Mouse (Mus musculus): ENCODE results near the gene A730071L15Rik. TPM values are rescaled to one million over a fixed set of nuclear protein-coding genes. Genes with fewer than 3 reads are reported as not detected.

The A730071L15Rik gene
- polyA plus RNA-seq, 1 experiment from 2014 or later: 0.52 TPM

- Histone ChIP-seq H3K36me3 (no peaks in the 10 kb centered on the region), H3K4me1 (peaks cover 11% of the 10 kb centered on the region), H3K4me2 (replicated peaks) (no peak overlapping the region), H3K9me3 (no peaks in the 10 kb centered on the region), H3K4me3 (no peak overlapping the region), H3K27me3 (no peaks in the 10 kb centered on the region), H3K27ac (replicated peaks) (no peak overlapping the region), H3K9ac (replicated peaks) (no peak overlapping the region)
- ATAC-seq (replicated peaks): no peak
- 93% methylated on average over 7 of the region's 7 CpGs for WGBS
These were observed 34.3 kb upstream of the A730071L15Rik start for GRCm38 (mm10) chr11:6165391-6166081.

GRCm38 (mm10) chr11:6166351-6166750 lies 33.5 kb upstream of the A730071L15Rik start:
- Histone ChIP-seq H3K4me2 (replicated peaks) (no peak overlapping the region), H3K9ac (replicated peaks) (no peak overlapping the region), H3K27me3 (no peaks in the 10 kb centered on the region), H3K4me3 (no peak overlapping the region), H3K36me3 (no peaks in the 10 kb centered on the region), H3K4me1 (peaks cover 7% of the 10 kb centered on the region), H3K9me3 (no peaks in the 10 kb centered on the region), H3K27ac (replicated peaks) (no peak overlapping the region; the same call in 1 of the 2 replicates)
- 83% methylated on average over 12 of the region's 12 CpGs for WGBS
- no peak for ATAC-seq (replicated peaks)

- H3K9me3 ChIP-seq: no peaks in the 10 kb centered on the region
- H3K4me2 ChIP-seq (replicated peaks): no peak overlapping the region
- WGBS: 93% methylated on average over 2 of the region's 2 CpGs
- peaks cover 5% of the 10 kb centered on the region for H3K4me1 ChIP-seq
- H3K36me3 ChIP-seq: no peaks in the 10 kb centered on the region
- no peak for ATAC-seq (replicated peaks)
- no peaks in the 10 kb centered on the region for H3K27me3 ChIP-seq
- no peak overlapping the region for H3K27ac ChIP-seq (replicated peaks)
- no peak overlapping the region for H3K9ac ChIP-seq (replicated peaks)
- no peak overlapping the region for H3K4me3 ChIP-seq
These were observed 30.7 kb upstream of the A730071L15Rik start for GRCm38 (mm10) chr11:6169041-6169663.

GRCm38 (mm10) chr11:6174719-6175118 lies 25.1 kb upstream of the A730071L15Rik start:
- ATAC-seq (replicated peaks): no peak
- Histone ChIP-seq H3K27ac (replicated peaks) (no peak overlapping the region), H3K4me1 (peaks cover 15% of the 10 kb centered on the region), H3K4me2 (replicated peaks) (no peak overlapping the region), H3K36me3 (no peaks in the 10 kb centered on the region), H3K27me3 (no peaks in the 10 kb centered on the region), H3K4me3 (no peak overlapping the region), H3K9ac (replicated peaks) (no peak overlapping the region), H3K9me3 (no peaks in the 10 kb centered on the region)
- 87% methylated on average over 7 of the region's 7 CpGs for WGBS

DNA sequence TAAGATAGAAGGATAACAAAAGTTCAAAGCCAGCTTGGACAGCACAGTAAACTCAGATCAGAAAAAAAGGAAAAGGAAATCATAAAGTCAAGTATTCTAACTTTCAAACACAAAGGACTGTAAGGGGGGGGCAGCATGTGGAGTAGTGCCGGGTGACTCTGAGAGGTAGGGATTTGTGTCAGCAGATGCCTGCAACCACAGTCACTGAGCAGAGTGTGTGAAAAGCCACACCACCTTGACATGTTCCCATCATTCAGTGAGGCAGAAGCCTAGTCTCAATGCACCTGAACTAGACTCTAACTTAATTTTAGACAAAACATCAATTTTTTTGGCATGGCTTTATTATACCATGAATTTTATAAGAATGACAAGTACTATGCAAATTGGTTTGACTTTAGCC lies 24.3 kb upstream of the A730071L15Rik start:
- no peak for ATAC-seq (replicated peaks)
- WGBS: 79% methylated on average over 1 of the region's 1 CpGs
- H3K4me3 ChIP-seq: no peak overlapping the region

DNA sequence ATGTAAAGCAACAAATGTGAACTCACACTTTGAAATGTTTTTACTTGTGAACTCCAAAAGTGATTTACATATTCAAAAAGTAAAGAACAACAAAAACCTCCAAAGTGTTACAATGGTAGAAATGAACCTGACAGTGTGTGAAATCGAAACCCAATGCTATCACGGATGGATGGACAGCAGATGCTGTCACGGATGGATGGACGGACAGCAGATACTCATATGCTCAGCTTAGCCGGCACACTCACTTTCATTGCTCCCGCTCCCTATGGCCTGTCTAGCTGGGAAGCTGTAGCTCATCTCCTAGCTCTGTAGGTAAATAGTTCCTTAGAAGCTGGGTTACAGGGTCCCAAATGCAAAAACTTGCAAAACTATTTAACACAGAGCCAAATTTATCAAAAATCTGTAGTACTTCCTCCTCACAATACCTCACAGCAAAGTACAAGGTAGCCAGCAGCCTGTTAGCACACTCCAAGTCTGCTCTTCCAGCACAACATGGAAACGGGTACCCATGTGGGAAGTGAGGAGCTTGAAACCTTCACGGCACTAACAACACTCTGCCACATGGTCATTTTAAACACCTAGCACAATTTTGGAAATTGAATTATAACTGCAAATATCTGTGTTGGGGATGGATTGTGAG lies 21.9 kb upstream of the A730071L15Rik start:
- 51% methylated on average over 8 of the region's 8 CpGs for WGBS
- Histone ChIP-seq H3K4me3 (no peak overlapping the region), H3K4me2 (replicated peaks) (no peak overlapping the region), H3K9ac (replicated peaks) (no peak overlapping the region), H3K27ac (replicated peaks) (no peak overlapping the region), H3K27me3 (no peaks in the 10 kb centered on the region), H3K36me3 (no peaks in the 10 kb centered on the region), H3K4me1 (peaks cover 20% of the 10 kb centered on the region), H3K9me3 (no peaks in the 10 kb centered on the region)
- ATAC-seq (replicated peaks): no peak

More for the DNA sequence above, 24.3 kb upstream of the A730071L15Rik start:
- H3K36me3 ChIP-seq: no peaks in the 10 kb centered on the region
- H3K27ac ChIP-seq (replicated peaks): no peak overlapping the region
- peaks cover 15% of the 10 kb centered on the region for H3K4me1 ChIP-seq
- no peak overlapping the region for H3K4me2 ChIP-seq (replicated peaks)
- H3K27me3 ChIP-seq: no peaks in the 10 kb centered on the region
- H3K9me3 ChIP-seq: no peaks in the 10 kb centered on the region
- H3K9ac ChIP-seq (replicated peaks): no peak overlapping the region

DNA sequence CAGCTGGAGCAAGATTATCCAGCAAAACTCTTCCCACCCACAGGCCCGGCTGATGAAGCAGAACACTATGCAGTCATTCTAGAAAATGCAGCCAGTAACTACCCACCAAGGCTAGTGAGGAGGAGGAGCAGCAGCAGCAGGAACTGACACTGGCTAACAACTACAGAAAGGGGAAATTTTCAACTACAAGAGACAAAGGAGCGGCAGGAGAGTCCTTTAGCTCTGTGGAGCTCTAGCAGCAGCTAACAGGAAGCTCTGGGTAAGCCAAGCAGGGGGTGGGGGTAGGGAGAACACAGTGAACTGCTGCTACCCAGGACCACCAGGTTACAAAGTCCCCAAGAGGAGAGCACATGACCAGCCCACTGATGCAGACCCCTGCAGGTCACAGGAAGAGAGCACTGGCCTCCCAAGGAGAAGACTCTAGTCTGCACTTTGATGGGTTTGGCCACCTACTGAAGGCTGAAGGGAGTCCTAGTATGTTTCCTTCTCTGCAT lies 21.1 kb upstream of the A730071L15Rik start:
- Histone ChIP-seq H3K9ac (replicated peaks) (no peak overlapping the region), H3K27ac (replicated peaks) (no peak overlapping the region), H3K4me2 (replicated peaks) (no peak overlapping the region), H3K36me3 (no peaks in the 10 kb centered on the region), H3K4me3 (no peak overlapping the region), H3K27me3 (no peaks in the 10 kb centered on the region), H3K9me3 (no peaks in the 10 kb centered on the region), H3K4me1 (peaks cover 24% of the 10 kb centered on the region)
- no peak for ATAC-seq (replicated peaks)
- 12% methylated on average over 2 of the region's 2 CpGs for WGBS

DNA sequence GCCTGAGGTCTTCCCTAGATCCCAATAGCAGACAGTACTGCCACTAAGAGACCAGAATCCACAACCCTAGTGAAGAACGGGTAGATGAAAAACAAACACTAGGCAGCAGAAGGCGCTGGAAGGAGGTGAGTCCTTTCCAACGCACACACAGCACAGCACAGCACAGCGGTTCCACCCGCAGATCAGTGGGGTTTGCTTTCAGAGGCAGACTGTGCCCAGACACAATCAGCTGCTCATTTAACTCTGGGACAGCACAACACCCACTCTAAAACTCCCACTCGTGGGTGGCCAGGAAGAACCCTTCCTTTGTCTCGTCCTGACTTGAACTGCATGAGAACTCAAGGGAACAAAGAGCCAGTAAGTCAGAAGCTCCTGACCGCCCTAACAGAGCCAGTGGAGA lies 20.6 kb upstream of the A730071L15Rik start:
- Histone ChIP-seq H3K27ac (replicated peaks) (no peak overlapping the region), H3K27me3 (no peaks in the 10 kb centered on the region), H3K4me3 (no peak overlapping the region), H3K36me3 (no peaks in the 10 kb centered on the region), H3K4me1 (peaks cover 29% of the 10 kb centered on the region), H3K9me3 (no peaks in the 10 kb centered on the region), H3K4me2 (replicated peaks) (no peak overlapping the region), H3K9ac (replicated peaks) (no peak overlapping the region)
- no peak for ATAC-seq (replicated peaks)
- WGBS: 14% methylated on average over 8 of the region's 8 CpGs

GRCm38 (mm10) chr11:6180811-6181399 lies 18.9 kb upstream of the A730071L15Rik start:
- Histone ChIP-seq H3K4me1 (peaks cover 39% of the 10 kb centered on the region), H3K4me2 (replicated peaks) (no peak overlapping the region), H3K27me3 (no peaks in the 10 kb centered on the region), H3K27ac (replicated peaks) (no peak overlapping the region), H3K36me3 (no peaks in the 10 kb centered on the region), H3K9me3 (no peaks in the 10 kb centered on the region), H3K9ac (replicated peaks) (no peak overlapping the region), H3K4me3 (no peak overlapping the region)
- 62% methylated on average over 6 of the region's 6 CpGs for WGBS
- ATAC-seq (replicated peaks): no peak

GRCm38 (mm10) chr11:6183246-6183645 lies 16.6 kb upstream of the A730071L15Rik start:
- H3K27me3 ChIP-seq: no peaks in the 10 kb centered on the region
- peaks cover 44% of the 10 kb centered on the region for H3K4me1 ChIP-seq
- no peak overlapping the region for H3K9ac ChIP-seq (replicated peaks)
- no peak overlapping the region for H3K4me3 ChIP-seq
- H3K9me3 ChIP-seq: no peaks in the 10 kb centered on the region
- H3K36me3 ChIP-seq: no peaks in the 10 kb centered on the region
- no peak for ATAC-seq (replicated peaks)
- H3K27ac ChIP-seq (replicated peaks): peak overlapping the region; percentile 68
- WGBS: 72% methylated on average over 2 of the region's 2 CpGs
- H3K4me2 ChIP-seq (replicated peaks): no peak overlapping the region; the same call in 1 of the 2 replicates

DNA sequence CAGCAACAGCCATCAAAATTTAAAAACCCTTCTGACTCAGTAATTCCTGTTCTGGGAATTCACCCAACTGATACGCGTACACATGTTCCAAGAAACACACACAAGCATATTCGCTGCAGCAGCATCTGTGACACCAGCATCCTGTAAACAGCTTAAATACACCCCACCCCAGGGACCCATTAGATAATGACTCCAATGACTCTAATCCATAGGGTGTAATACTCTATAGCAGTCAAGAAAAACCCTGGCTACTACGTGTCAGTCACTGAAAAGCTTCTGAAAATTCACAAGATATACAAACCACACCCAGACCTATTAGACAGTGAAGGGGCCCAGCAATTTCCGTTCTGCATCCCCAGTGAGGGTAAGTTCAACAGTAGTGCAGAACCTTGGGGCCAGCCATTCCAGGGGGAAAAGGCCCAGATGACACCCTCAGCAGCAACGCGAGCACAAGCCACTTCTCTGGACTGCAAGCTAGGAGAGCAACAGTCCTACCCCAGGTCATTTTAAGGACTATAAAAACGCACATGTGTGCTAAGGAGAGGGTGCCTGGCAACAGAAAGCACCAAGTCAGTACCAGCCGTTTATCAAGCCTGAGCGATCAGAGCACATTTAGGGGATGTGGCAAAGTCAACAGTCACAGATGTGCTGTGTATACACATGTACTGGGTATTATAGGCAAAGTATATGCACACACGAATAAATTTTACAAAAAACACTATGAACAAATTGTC lies 15.5 kb upstream of the A730071L15Rik start:
- H3K4me3 ChIP-seq: no peak overlapping the region
- H3K9ac ChIP-seq (replicated peaks): no peak overlapping the region
- peaks cover under 1% of the 10 kb centered on the region; the same call in 1 of the 2 replicates for H3K36me3 ChIP-seq
- no peak overlapping the region for H3K4me2 ChIP-seq (replicated peaks)
- WGBS: 69% methylated on average over 11 of the region's 11 CpGs
- H3K9me3 ChIP-seq: no peaks in the 10 kb centered on the region
- ATAC-seq (replicated peaks): no peak
- no peaks in the 10 kb centered on the region for H3K27me3 ChIP-seq
- H3K27ac ChIP-seq (replicated peaks): peak overlapping the region; percentile 72
- H3K4me1 ChIP-seq: peaks cover 36% of the 10 kb centered on the region

Data from forebrain, embryonic 15.5 days (tissue).